Mouse (Mus musculus) forebrain, embryonic 14.5 days (tissue): ENCODE data around the gene Alkbh3. TPM values are rescaled to one million over a fixed set of nuclear protein-coding genes. Genes with fewer than 3 reads are reported as not detected.
A peak's percentile ranks its signal among the peaks of the same experiment; 100 is the strongest.

Experiments
- ATAC-seq: fragments of 200-750 bp; cut with Nextera tagmentation; 2 replicates; pipeline ENCODE4 v1.8.0; 2017; ENCODE audit warnings: mild to moderate bottlenecking, moderate library complexity
- DNase-seq: peaks from one replicate; pipeline ENCODE4 v3.0.0-alpha.2; 2015; ENCODE audit warnings: low spot score
- H3K27ac ChIP-seq: fragments of 300-500 bp; sonication (generic); 2 replicates; pipeline ENCODE4 v1.5.1; 2014; ENCODE audit warnings: low read depth, mild to moderate bottlenecking, control low read depth, low read length, moderate library complexity
- H3K27me3 ChIP-seq: fragments of 300-500 bp; sonication (generic); replicated peaks from 2 replicates; pipeline ENCODE4 v1.6.1; 2014; ENCODE audit warnings: low read length, control low read depth, mixed read lengths; ENCODE audit not compliant: control insufficient read depth, insufficient read depth
- H3K36me3 ChIP-seq: fragments of 300-500 bp; sonication (generic); 2 replicates; pipeline ENCODE4 v1.6.1; 2014; ENCODE audit warnings: low read length, control low read depth; ENCODE audit not compliant: control insufficient read depth, insufficient read depth
- H3K4me1 ChIP-seq: fragments of 300-500 bp; sonication (generic); 2 replicates; pipeline ENCODE4 v1.6.1; 2014; ENCODE audit warnings: antibody characterized with exemption, low read length, control low read depth; ENCODE audit not compliant: control insufficient read depth, insufficient read depth
- H3K4me2 ChIP-seq: fragments of 300-500 bp; sonication (generic); 2 replicates; pipeline ENCODE4 v1.6.1; 2014; ENCODE audit warnings: mild to moderate bottlenecking, control low read depth, low read length
- H3K4me3 ChIP-seq: fragments of 300-500 bp; sonication (generic); 2 replicates; pipeline ENCODE4 v1.5.1; 2014; ENCODE audit warnings: low read depth, low read length, control low read depth
- H3K9ac ChIP-seq: fragments of 300-500 bp; sonication (generic); 2 replicates; pipeline ENCODE4 v1.6.1; 2014; ENCODE audit warnings: mild to moderate bottlenecking, low read length, control low read depth, moderate library complexity
- H3K9me3 ChIP-seq: fragments of 300-500 bp; sonication (generic); replicated peaks from 2 replicates; pipeline ENCODE4 v1.6.1; 2016; ENCODE audit warnings: low read length, control low read depth, mixed read lengths; ENCODE audit not compliant: control insufficient read depth
- WGBS: fragments of 180-500 bp; shearing (Covaris S2); extraction: QIAGEN DNeasy Blood & Tissue Kit; methylation state at CpG from one replicate; pipeline ENCODE4 v1.1.7; 2014; 5-methylcytosine and 5-hydroxymethylcytosine counted together
- polyA plus RNA-seq: library from polyadenylated mRNA; unstranded; fragments of >200 nt; fragmentation: Nextera tagmentation; extraction: Ambion mirVana; gene quantifications from 2 replicates; pipeline ENCODE4 v1.2.1, GENCODE M21; 2014

Gene Alkbh3
- polyA plus RNA-seq, 1 experiment from 2014 or later: 52.2 TPM

- Histone ChIP-seq H3K9me3 (no peaks in the 10 kb centered on the region), H3K4me1 (no peaks in the 10 kb centered on the region), H3K4me2 (no peak overlapping the region), H3K36me3 (peaks cover 82% of the 10 kb centered on the region), H3K9ac (no peak overlapping the region), H3K27ac (no peak overlapping the region), H3K27me3 (no peaks in the 10 kb centered on the region), H3K4me3 (no peak overlapping the region)
- ATAC-seq: peak; percentile 93
- peak; percentile 94 for DNase-seq
- WGBS: 1% methylated on average over 2 of the region's 2 CpGs
These were observed 8.3 kb downstream of the Alkbh3 start for GRCm38 (mm10) chr2:94002331-94002730.

DNA sequence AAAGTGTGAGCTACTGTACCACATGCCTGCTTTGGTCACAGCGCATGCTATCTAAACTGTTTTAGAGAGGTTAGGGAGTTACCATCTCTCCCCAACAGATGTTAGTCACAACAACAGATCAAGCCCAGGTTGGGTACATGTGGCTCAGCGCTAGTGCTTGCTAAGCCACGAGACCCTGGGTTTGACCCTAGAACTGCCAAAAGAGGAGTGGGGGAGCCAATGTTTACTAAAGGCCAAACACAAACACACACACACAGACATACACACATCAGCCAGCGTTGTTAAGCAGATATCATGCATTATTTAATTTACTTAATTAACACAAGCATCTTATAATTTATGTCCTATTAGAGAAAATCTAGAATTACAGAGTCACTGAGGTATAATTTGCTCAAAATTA lies 8.7 kb downstream of the Alkbh3 start:
- Histone ChIP-seq H3K4me2 (no peak overlapping the region), H3K4me3 (no peak overlapping the region), H3K27ac (no peak overlapping the region), H3K36me3 (peaks cover 82% of the 10 kb centered on the region), H3K4me1 (no peaks in the 10 kb centered on the region), H3K9me3 (no peaks in the 10 kb centered on the region), H3K9ac (no peak overlapping the region), H3K27me3 (no peaks in the 10 kb centered on the region)
- ATAC-seq: peak; percentile 61
- 84% methylated on average over 4 of the region's 4 CpGs for WGBS
- no peak for DNase-seq

DNA sequence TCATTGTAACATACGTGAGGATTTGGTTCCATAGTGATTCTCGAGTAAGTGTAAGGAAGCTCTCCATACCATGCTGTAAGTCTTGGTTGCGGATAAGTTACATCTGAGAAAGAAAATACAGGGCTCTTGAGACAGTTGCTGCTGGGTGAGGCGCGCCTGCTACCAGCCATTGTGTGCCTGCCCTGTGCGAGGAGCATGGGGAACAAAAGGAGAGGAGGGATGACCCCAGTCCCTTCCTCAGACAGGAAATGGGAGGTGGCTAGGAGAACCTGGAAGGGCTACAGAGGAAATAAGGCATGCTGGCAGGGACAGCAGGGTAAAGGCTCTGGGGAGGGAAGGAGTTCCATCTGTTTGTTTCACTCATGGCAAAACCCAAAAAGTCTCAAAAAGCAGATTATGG lies 9.2 kb downstream of the Alkbh3 start:
- ATAC-seq (no peak), DNase-seq (no peak)
- Histone ChIP-seq H3K27me3 (no peaks in the 10 kb centered on the region), H3K27ac (no peak overlapping the region), H3K9me3 (no peaks in the 10 kb centered on the region), H3K36me3 (peaks cover 82% of the 10 kb centered on the region), H3K4me1 (no peaks in the 10 kb centered on the region), H3K9ac (no peak overlapping the region), H3K4me3 (no peak overlapping the region), H3K4me2 (no peak overlapping the region)
- 89% methylated on average over 6 of the region's 6 CpGs for WGBS

GRCm38 (mm10) chr2:93996254-93996653 lies 14.4 kb downstream of the Alkbh3 start, which contains the start of gene Gm27027:
Gm27027 (minus strand) TSS chr2:93996354.
- no peaks in the 10 kb centered on the region for H3K9me3 ChIP-seq
- H3K4me3 ChIP-seq: no peak within 1 kb of the TSS
- WGBS: 95% methylated on average over 6 of the region's 6 CpGs
- ATAC-seq (no peak), DNase-seq (no peak)
- H3K36me3 ChIP-seq: peaks cover 75% of the 10 kb centered on the region
- no peaks in the 10 kb centered on the region for H3K27me3 ChIP-seq
- no peak within 1 kb of the TSS for H3K4me2 ChIP-seq
- H3K9ac ChIP-seq: no peak within 1 kb of the TSS
- H3K4me1 ChIP-seq: peaks cover 19% of the 10 kb centered on the region
- H3K27ac ChIP-seq: no peak within 1 kb of the TSS

DNA sequence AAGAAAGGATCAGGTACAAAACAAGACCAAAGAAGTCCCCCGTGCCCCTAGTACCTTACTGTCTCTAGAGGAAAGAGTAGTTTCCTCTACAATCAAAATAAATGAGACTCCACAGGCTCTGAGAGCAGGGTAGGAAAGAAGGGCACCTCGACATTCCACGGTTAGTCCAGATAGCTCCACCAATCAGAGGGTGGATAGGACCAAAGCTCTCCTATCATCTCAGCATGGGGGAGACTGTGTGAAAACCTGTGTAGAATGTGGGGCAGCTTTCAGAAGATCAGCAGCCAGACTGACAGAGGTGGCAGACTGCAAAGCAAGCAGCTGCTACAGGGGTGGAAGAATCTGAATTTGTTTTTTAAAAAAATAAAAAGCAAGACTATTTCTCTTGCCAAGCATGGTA lies 17.8 kb downstream of the Alkbh3 start:
- H3K27ac ChIP-seq: peak overlapping the region; percentile 81
- no peaks in the 10 kb centered on the region for H3K9me3 ChIP-seq
- no peaks in the 10 kb centered on the region for H3K27me3 ChIP-seq
- H3K4me2 ChIP-seq: peak overlapping the region; percentile 5; the same call in 1 of the 2 replicates
- H3K9ac ChIP-seq: no peak overlapping the region; the same call in 1 of the 2 replicates
- H3K4me1 ChIP-seq: peaks cover 19% of the 10 kb centered on the region
- peak; percentile 64 for ATAC-seq
- peaks cover 77% of the 10 kb centered on the region for H3K36me3 ChIP-seq
- peak; percentile 32 for DNase-seq
- WGBS: 27% methylated on average over 3 of the region's 3 CpGs
- H3K4me3 ChIP-seq: no peak overlapping the region

DNA sequence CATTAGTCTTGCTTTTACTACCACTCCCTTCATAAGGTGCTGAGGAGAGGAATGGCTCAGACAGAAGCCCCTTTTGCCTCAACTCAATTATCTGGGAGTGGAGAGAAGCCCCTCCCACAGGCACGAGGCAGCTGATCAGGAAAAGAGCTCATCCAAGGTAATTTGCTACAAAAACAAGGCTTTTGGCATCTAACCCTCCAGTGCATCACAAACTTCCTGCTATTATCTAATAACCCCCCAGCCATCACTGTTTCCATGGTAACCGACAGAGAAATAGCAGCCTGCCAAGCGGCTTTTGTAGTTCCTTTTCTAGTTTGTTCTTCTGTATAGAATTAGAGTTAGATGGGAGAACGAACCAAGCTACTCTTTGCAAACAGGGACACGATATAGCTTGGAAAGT lies 18.3 kb downstream of the Alkbh3 start:
- WGBS: 14% methylated on average over 5 of the region's 5 CpGs
- Histone ChIP-seq H3K27me3 (no peaks in the 10 kb centered on the region), H3K4me3 (no peak overlapping the region), H3K4me1 (peaks cover 19% of the 10 kb centered on the region), H3K36me3 (peaks cover 77% of the 10 kb centered on the region), H3K9me3 (no peaks in the 10 kb centered on the region), H3K27ac (peak overlapping the region; percentile 81), H3K4me2 (peak overlapping the region; percentile 5; the same call in 1 of the 2 replicates), H3K9ac (no peak overlapping the region)
- DNase-seq (peak; percentile 90), ATAC-seq (peak; percentile 85)

DNA sequence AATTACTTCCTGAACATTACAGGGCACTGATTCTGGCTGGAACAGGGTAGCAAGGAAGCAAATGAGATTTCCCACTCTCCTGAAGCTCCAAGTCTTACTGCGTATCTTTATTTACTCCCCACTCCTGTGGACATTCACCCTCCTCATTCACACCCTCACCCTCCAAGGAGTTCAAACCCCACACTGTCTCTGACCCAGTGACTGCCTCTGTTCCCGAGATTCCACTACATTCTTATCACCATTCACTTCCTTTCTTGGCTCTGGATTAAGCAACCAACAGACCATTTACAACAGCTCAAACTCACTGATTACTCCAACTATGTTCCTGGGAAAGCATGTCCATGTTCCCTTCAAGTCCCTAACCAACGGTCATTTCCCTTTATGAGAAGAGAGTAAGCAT lies 19.3 kb downstream of the Alkbh3 start:
- Histone ChIP-seq H3K4me3 (no peak overlapping the region), H3K4me1 (peaks cover 19% of the 10 kb centered on the region), H3K27me3 (no peaks in the 10 kb centered on the region), H3K27ac (peak overlapping the region; percentile 55; the same call in 1 of the 2 replicates), H3K4me2 (no peak overlapping the region), H3K9me3 (no peaks in the 10 kb centered on the region), H3K36me3 (peaks cover 77% of the 10 kb centered on the region), H3K9ac (no peak overlapping the region)
- ATAC-seq (no peak), DNase-seq (no peak)
- 90% methylated on average over 3 of the region's 3 CpGs for whole genome bisulfite sequencing

DNA sequence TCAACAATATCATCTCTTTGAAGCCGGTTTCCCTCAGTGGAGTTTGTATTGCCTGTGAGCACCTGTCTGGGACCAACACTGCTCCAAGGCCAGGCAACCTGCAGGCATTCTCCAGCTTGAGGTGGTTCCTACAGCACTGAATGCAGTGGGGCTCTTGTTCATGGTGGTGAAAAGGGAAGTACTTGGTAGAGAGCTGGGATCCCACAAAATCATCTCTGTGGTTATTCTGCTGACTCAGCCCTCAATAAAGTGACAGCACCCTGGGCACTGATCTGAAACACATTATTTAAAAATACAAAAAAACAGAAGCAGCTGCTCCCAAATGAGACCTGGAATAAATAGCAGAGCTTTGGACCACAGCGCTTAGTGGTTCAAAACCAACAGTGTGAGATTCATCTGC lies 22.2 kb downstream of the Alkbh3 start:
- Histone ChIP-seq H3K36me3 (peaks cover 60% of the 10 kb centered on the region), H3K4me1 (peaks cover 18% of the 10 kb centered on the region), H3K27ac (no peak overlapping the region), H3K9me3 (no peaks in the 10 kb centered on the region), H3K4me2 (no peak overlapping the region), H3K9ac (no peak overlapping the region), H3K27me3 (no peaks in the 10 kb centered on the region), H3K4me3 (no peak overlapping the region)
- ATAC-seq: no peak
- WGBS: 96% methylated on average over 2 of the region's 2 CpGs
- DNase-seq: no peak

DNA sequence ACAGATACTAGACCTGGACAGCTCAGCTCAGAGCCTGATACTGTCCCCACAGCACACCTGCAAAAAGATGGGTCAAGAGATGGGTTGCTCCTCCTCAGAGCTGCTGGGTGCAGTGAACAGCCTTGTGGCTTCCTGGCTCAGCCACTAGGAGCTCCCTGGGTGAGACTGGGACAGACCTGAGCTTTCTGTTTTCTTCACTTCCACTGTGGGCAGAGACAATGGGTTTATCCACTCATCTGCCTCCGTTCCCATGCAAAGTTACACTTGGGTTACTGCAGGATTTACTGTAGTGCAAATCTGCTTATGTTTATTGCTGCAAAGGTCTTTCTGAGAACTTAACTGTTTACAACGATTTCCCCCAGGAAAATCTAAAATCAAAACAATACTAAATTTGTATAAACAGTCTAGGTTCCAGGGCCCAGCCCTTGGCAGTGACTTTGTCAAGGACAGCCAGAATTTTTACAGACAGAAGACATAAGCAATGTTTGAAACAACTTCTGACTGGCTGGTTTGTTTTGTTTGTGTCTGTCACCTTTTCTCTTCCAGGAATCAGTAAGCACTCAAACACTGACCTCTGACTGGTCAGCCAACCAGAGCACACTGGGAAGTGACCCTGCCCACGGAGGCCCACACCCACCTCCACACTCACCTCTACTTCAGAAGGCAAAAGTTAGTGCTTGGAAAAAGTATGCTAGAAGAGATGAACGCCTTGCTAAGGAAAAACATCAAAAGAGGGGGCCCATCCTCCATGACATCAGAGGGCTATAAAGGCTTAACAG lies 28.0 kb downstream of the Alkbh3 start:
- Histone ChIP-seq H3K4me3 (no peak overlapping the region), H3K27ac (no peak overlapping the region), H3K4me1 (no peaks in the 10 kb centered on the region), H3K9me3 (no peaks in the 10 kb centered on the region), H3K4me2 (no peak overlapping the region), H3K9ac (no peak overlapping the region), H3K36me3 (peaks cover 67% of the 10 kb centered on the region), H3K27me3 (no peaks in the 10 kb centered on the region)
- ATAC-seq (no peak), DNase-seq (no peak)
- 90% methylated on average over 4 of the region's 4 CpGs for WGBS
